Mouse (Mus musculus) gonadal fat pad, adult 2 months (tissue): ENCODE data around the gene Nr2f2. TPM values are rescaled to one million over a fixed set of nuclear protein-coding genes. Genes with fewer than 3 reads are reported as not detected.

Experiments
- DNase-seq: peaks from one replicate; pipeline ENCODE4 v3.0.0-alpha.2; 2012; ENCODE audit warnings: low read depth
- polyA plus RNA-seq: library from polyadenylated mRNA; depleted of rRNA; stranded (reverse); fragments of >200 nt; gene quantifications from 2 replicates; pipeline ENCODE4 v1.2.3, GENCODE M21; 2012

Gene Nr2f2
- polyA plus RNA-seq, 1 experiment, result 116 TPM

GRCm38 (mm10) chr7:70365401-70365811, 1.1 kb downstream of the Nr2f2 start:
- DNase-seq, result no peak

GRCm38 (mm10) chr7:70364798-70365197, 1.7 kb downstream of the Nr2f2 start:
- no peak for DNase-seq

- DNase-seq, result no peak
These were observed 3.2 kb downstream of the Nr2f2 start for GRCm38 (mm10) chr7:70363351-70363750.

- no peak for DNase-seq
These were observed 3.9 kb downstream of the Nr2f2 start for GRCm38 (mm10) chr7:70362526-70363170.

- no peak for DNase-seq
These were observed 4.9 kb downstream of the Nr2f2 start for GRCm38 (mm10) chr7:70361383-70362364.

- no peak for DNase-seq
These were observed 5.7 kb downstream of the Nr2f2 start for GRCm38 (mm10) chr7:70360611-70361382.

- no peak for DNase-seq
These were observed 6.5 kb downstream of the Nr2f2 start for GRCm38 (mm10) chr7:70359791-70360581.

GRCm38 (mm10) chr7:70358848-70359591, 7.5 kb downstream of the Nr2f2 start:
- DNase-seq, result no peak

GRCm38 (mm10) chr7:70358020-70358847, 8.3 kb downstream of the Nr2f2 start:
- no peak for DNase-seq

- no peak for DNase-seq
These were observed 9.0 kb downstream of the Nr2f2 start for GRCm38 (mm10) chr7:70357516-70358019.

- no peak for DNase-seq
These were observed 9.6 kb downstream of the Nr2f2 start for GRCm38 (mm10) chr7:70356691-70357515.

GRCm38 (mm10) chr7:70355691-70356568, 10.6 kb downstream of the Nr2f2 start:
- no peak for DNase-seq

GRCm38 (mm10) chr7:70355357-70355620, 11.2 kb downstream of the Nr2f2 start:
- DNase-seq, result no peak

- no peak for DNase-seq
These were observed 11.8 kb downstream of the Nr2f2 start for GRCm38 (mm10) chr7:70354606-70355356.

GRCm38 (mm10) chr7:70353151-70353550, 13.4 kb downstream of the Nr2f2 start:
- DNase-seq, result no peak

- no peak for DNase-seq
These were observed 13.9 kb downstream of the Nr2f2 start for GRCm38 (mm10) chr7:70352617-70353016.

GRCm38 (mm10) chr7:70351981-70352560, 14.5 kb downstream of the Nr2f2 start:
- no peak for DNase-seq
